Mouse (Mus musculus) liver (tissue): ENCODE results near the gene Eef1akmt4.
A peak's percentile ranks its signal among the peaks of the same experiment; 100 is the strongest.
"Not testable (repeated sequence)": the region's sequence is repeated elsewhere in the genome, so short reads cannot be mapped to it uniquely, and the experiment has no call there.

Experiments
- DNase-seq: peaks from one replicate; pipeline ENCODE4 v3.0.0-alpha.2; 2020; ENCODE audit warnings: mixed read lengths

Gene Eef1akmt4

GRCm38 (mm10) chr16:20628871-20629391 is 17.5 kb downstream of the Eef1akmt4 start:
- no peak for DNase-seq

- DNase-seq = peak; percentile 5
Observed at GRCm38 (mm10) chr16:20629731-20630634, 18.6 kb downstream of the Eef1akmt4 start, which contains the start of gene Ece2. Gene Ece2 (plus strand): TSS chr16:20629828.

- DNase-seq = no peak
Observed at GRCm38 (mm10) chr16:20637410-20637809, 26.0 kb downstream of the Eef1akmt4 start.

GRCm38 (mm10) chr16:20638367-20638766 is 27.0 kb downstream of the Eef1akmt4 start:
- DNase-seq = no peak

GRCm38 (mm10) chr16:20642161-20642560 is 30.8 kb downstream of the Eef1akmt4 start:
- DNase-seq = peak; percentile 59

GRCm38 (mm10) chr16:20643911-20644310 is 32.5 kb downstream of the Eef1akmt4 start:
- DNase-seq = no peak

- DNase-seq = peak; percentile 97
Observed at GRCm38 (mm10) chr16:20651076-20651946, 39.9 kb downstream of the Eef1akmt4 start, which contains the start of gene Psmd2. Gene Psmd2 (plus strand): TSS chr16:20651652.

- DNase-seq = no peak
Observed at GRCm38 (mm10) chr16:20651947-20652310, 40.5 kb downstream of the Eef1akmt4 start.

GRCm38 (mm10) chr16:20653315-20653714 is 41.9 kb downstream of the Eef1akmt4 start:
- DNase-seq = no peak

- no peak for DNase-seq
Observed at GRCm38 (mm10) chr16:20657661-20658060, 46.3 kb downstream of the Eef1akmt4 start.

GRCm38 (mm10) chr16:20668013-20668412 is 56.6 kb downstream of the Eef1akmt4 start, which contains the start of gene Eif4g1:
Gene Eif4g1 (plus strand): TSS chr16:20668313.
- DNase-seq = not testable (repeated sequence)
